Mouse (Mus musculus) cortical plate, adult 2 months (tissue): ENCODE measurements around the gene Nfrkb.

ENCODE experiments used
- CTCF ChIP-seq: fragments of 200-500 bp; IDR thresholded peaks from 2 replicates; pipeline ENCODE4 v1.5.1; 2011; ENCODE audit warnings: mild to moderate bottlenecking, control low read depth, low read length; ENCODE audit not compliant: insufficient read depth; ENCODE audit errors: extremely low read depth
- POLR2A ChIP-seq: fragments of 200-500 bp; IDR thresholded peaks from 2 replicates; pipeline ENCODE4 v1.6.1; 2011; ENCODE audit warnings: mild to moderate bottlenecking, low read length, control low read depth; ENCODE audit not compliant: insufficient read depth; ENCODE audit errors: extremely low read depth

GRCm38 (mm10) chr9:31432336-31432975 is 46.5 kb downstream of the Nfrkb start:
- TF ChIP-seq CTCF (no peak), POLR2A (no peak)
